Mouse (Mus musculus): ENCODE data around the gene Cdk13. TPM values are rescaled to one million over a fixed set of nuclear protein-coding genes. Genes with fewer than 3 reads are reported as not detected.

Cdk13 gene
- 13.1 and 14.5 TPM in 2 replicates for polyA plus RNA-seq (2015; fragmentation: Nextera tagmentation; extraction: Ambion mirVana)

- Histone ChIP-seq H3K36me3 (0 out of 2 replicates have a peak, but pooled peaks cover 4% of the 10 kb centered on the region), H3K4me3 (replicated peaks) (peak within 1 kb of the TSS; percentile 97), H3K9me3 (replicated peaks) (no peaks in the 10 kb centered on the region), H3K4me1 (peaks cover 6% of the 10 kb centered on the region; the same call in 1 of the 2 replicates), H3K27me3 (no peaks in the 10 kb centered on the region), H3K27ac (replicated peaks) (peak within 1 kb of the TSS; percentile 98), H3K4me2 (replicated peaks) (peak within 1 kb of the TSS; percentile 82), H3K9ac (peak within 1 kb of the TSS; percentile 96)
- under 1% methylated on average over 93 of the region's 110 CpGs for WGBS
- peak; percentile 97 for ATAC-seq (ENCODE audit: insufficient number of reproducible peaks, low FRiP score, low TSS enrichment, low read depth)
Measured at GRCm38 (mm10) chr13:17804909-17805613, at the start of gene Cdk13. TSS of gene Cdk13 (minus strand) at chr13:17805097.

- Histone ChIP-seq H3K27me3 (no peaks in the 10 kb centered on the region), H3K9ac (no peak overlapping the region), H3K4me3 (replicated peaks) (no peak overlapping the region), H3K4me1 (no peaks in the 10 kb centered on the region), H3K36me3 (no peaks in the 10 kb centered on the region), H3K27ac (replicated peaks) (no peak overlapping the region), H3K4me2 (replicated peaks) (no peak overlapping the region), H3K9me3 (replicated peaks) (no peaks in the 10 kb centered on the region)
- no peak for ATAC-seq (ENCODE audit: insufficient number of reproducible peaks, low FRiP score, low TSS enrichment, low read depth)
- WGBS: 85% methylated on average over 2 of the region's 2 CpGs
Measured at GRCm38 (mm10) chr13:17843336-17843735, 38.4 kb upstream of the Cdk13 start.

GRCm38 (mm10) chr13:17842756-17843155 lies 37.9 kb upstream of the Cdk13 start:
- ATAC-seq (ENCODE audit: insufficient number of reproducible peaks, low FRiP score, low TSS enrichment, low read depth): no peak

GRCm38 (mm10) chr13:17839137-17839536 lies 34.2 kb upstream of the Cdk13 start:
- no peaks in the 10 kb centered on the region for H3K36me3 ChIP-seq
- no peak for ATAC-seq (ENCODE audit: insufficient number of reproducible peaks, low FRiP score, low TSS enrichment, low read depth)
- no peaks in the 10 kb centered on the region for H3K27me3 ChIP-seq
- 86% methylated on average over 5 of the region's 5 CpGs for WGBS
- 0 out of 2 replicates have a peak, but pooled peaks cover 6% of the 10 kb centered on the region for H3K4me1 ChIP-seq
- no peak overlapping the region for H3K4me3 ChIP-seq (replicated peaks)
- no peak overlapping the region for H3K9ac ChIP-seq
- H3K27ac ChIP-seq (replicated peaks): no peak overlapping the region
- no peaks in the 10 kb centered on the region for H3K9me3 ChIP-seq (replicated peaks)
- no peak overlapping the region for H3K4me2 ChIP-seq (replicated peaks)

More at GRCm38 (mm10) chr13:17842756-17843155, 37.9 kb upstream of the Cdk13 start:
- WGBS: 51% methylated on average over 4 of the region's 4 CpGs
- no peak overlapping the region for H3K27ac ChIP-seq (replicated peaks)
- no peaks in the 10 kb centered on the region for H3K27me3 ChIP-seq
- H3K4me2 ChIP-seq (replicated peaks): no peak overlapping the region
- 0 out of 2 replicates have a peak, but pooled peaks cover 4% of the 10 kb centered on the region for H3K4me1 ChIP-seq
- no peaks in the 10 kb centered on the region for H3K9me3 ChIP-seq (replicated peaks)
- H3K9ac ChIP-seq: no peak overlapping the region
- no peak overlapping the region for H3K4me3 ChIP-seq (replicated peaks)
- no peaks in the 10 kb centered on the region for H3K36me3 ChIP-seq

- Histone ChIP-seq H3K27me3 (no peaks in the 10 kb centered on the region), H3K4me3 (replicated peaks) (no peak overlapping the region), H3K27ac (replicated peaks) (no peak overlapping the region), H3K4me1 (0 out of 2 replicates have a peak, but pooled peaks cover 6% of the 10 kb centered on the region), H3K36me3 (no peaks in the 10 kb centered on the region), H3K4me2 (replicated peaks) (no peak overlapping the region), H3K9me3 (replicated peaks) (no peaks in the 10 kb centered on the region), H3K9ac (no peak overlapping the region)
- 35% methylated on average over 4 of the region's 4 CpGs for whole genome bisulfite sequencing
- no peak for ATAC-seq (ENCODE audit: insufficient number of reproducible peaks, low FRiP score, low TSS enrichment, low read depth)
Measured at GRCm38 (mm10) chr13:17838484-17838851, 33.6 kb upstream of the Cdk13 start.

GRCm38 (mm10) chr13:17837610-17838483 lies 33.0 kb upstream of the Cdk13 start:
- H3K4me3 ChIP-seq (replicated peaks): no peak overlapping the region
- no peak overlapping the region for H3K4me2 ChIP-seq (replicated peaks)
- no peak overlapping the region for H3K9ac ChIP-seq
- H3K4me1 ChIP-seq: 0 out of 2 replicates have a peak, but pooled peaks cover 6% of the 10 kb centered on the region
- WGBS: 40% methylated on average over 16 of the region's 16 CpGs
- no peak for ATAC-seq (ENCODE audit: insufficient number of reproducible peaks, low FRiP score, low TSS enrichment, low read depth)
- no peaks in the 10 kb centered on the region for H3K27me3 ChIP-seq
- H3K27ac ChIP-seq (replicated peaks): 0 out of 2 replicates have a peak overlapping the region, but pooled peaks have one; percentile 12
- no peaks in the 10 kb centered on the region for H3K36me3 ChIP-seq
- no peaks in the 10 kb centered on the region for H3K9me3 ChIP-seq (replicated peaks)

- H3K36me3 ChIP-seq: no peaks in the 10 kb centered on the region
- no peak for ATAC-seq (ENCODE audit: insufficient number of reproducible peaks, low FRiP score, low TSS enrichment, low read depth)
- H3K27ac ChIP-seq (replicated peaks): no peak overlapping the region
- H3K9me3 ChIP-seq (replicated peaks): no peaks in the 10 kb centered on the region
- no peak overlapping the region for H3K4me2 ChIP-seq (replicated peaks)
- no peak overlapping the region for H3K4me3 ChIP-seq (replicated peaks)
- H3K4me1 ChIP-seq: 0 out of 2 replicates have a peak, but pooled peaks cover 6% of the 10 kb centered on the region
- H3K9ac ChIP-seq: no peak overlapping the region
- H3K27me3 ChIP-seq: no peaks in the 10 kb centered on the region
- 76% methylated on average over 7 of the region's 7 CpGs for WGBS
Measured at GRCm38 (mm10) chr13:17836808-17837207, 31.9 kb upstream of the Cdk13 start.

GRCm38 (mm10) chr13:17832940-17833339 lies 28.0 kb upstream of the Cdk13 start:
- Histone ChIP-seq H3K27ac (replicated peaks) (no peak overlapping the region), H3K4me2 (replicated peaks) (no peak overlapping the region), H3K27me3 (no peaks in the 10 kb centered on the region), H3K9ac (no peak overlapping the region), H3K9me3 (replicated peaks) (no peaks in the 10 kb centered on the region), H3K36me3 (no peaks in the 10 kb centered on the region), H3K4me1 (0 out of 2 replicates have a peak, but pooled peaks cover 4% of the 10 kb centered on the region), H3K4me3 (replicated peaks) (no peak overlapping the region)
- WGBS: 71% methylated on average over 3 of the region's 3 CpGs
- no peak for ATAC-seq (ENCODE audit: insufficient number of reproducible peaks, low FRiP score, low TSS enrichment, low read depth)

GRCm38 (mm10) chr13:17817226-17817625 lies 12.3 kb upstream of the Cdk13 start:
- Histone ChIP-seq H3K27ac (replicated peaks) (no peak overlapping the region), H3K4me1 (no peaks in the 10 kb centered on the region), H3K9me3 (replicated peaks) (no peaks in the 10 kb centered on the region), H3K36me3 (no peaks in the 10 kb centered on the region), H3K4me2 (replicated peaks) (no peak overlapping the region), H3K4me3 (replicated peaks) (no peak overlapping the region), H3K27me3 (no peaks in the 10 kb centered on the region), H3K9ac (no peak overlapping the region)
- WGBS: 86% methylated on average over 2 of the region's 2 CpGs
- no peak for ATAC-seq (ENCODE audit: insufficient number of reproducible peaks, low FRiP score, low TSS enrichment, low read depth)

- H3K4me3 ChIP-seq (replicated peaks): peak overlapping the region; percentile 97
- H3K9me3 ChIP-seq (replicated peaks): no peaks in the 10 kb centered on the region
- H3K36me3 ChIP-seq: 0 out of 2 replicates have a peak, but pooled peaks cover 2% of the 10 kb centered on the region
- H3K4me1 ChIP-seq: peaks cover 5% of the 10 kb centered on the region; the same call in 1 of the 2 replicates
- peak overlapping the region; percentile 73 for H3K9ac ChIP-seq
- no peak for ATAC-seq (ENCODE audit: insufficient number of reproducible peaks, low FRiP score, low TSS enrichment, low read depth)
- H3K27ac ChIP-seq (replicated peaks): peak overlapping the region; percentile 98
- no peaks in the 10 kb centered on the region for H3K27me3 ChIP-seq
- WGBS: under 1% methylated on average over 14 of the region's 14 CpGs
- H3K4me2 ChIP-seq (replicated peaks): peak overlapping the region; percentile 52
Measured at GRCm38 (mm10) chr13:17805614-17805975, 698 bp upstream of the Cdk13 start.

Data from embryonic facial prominence, embryonic 15.5 days (tissue).